Mouse (Mus musculus) testis, adult 2 months (tissue): ENCODE data around the gene Syt3.

Experiments used
- CTCF ChIP-seq: fragments of 200-500 bp; IDR thresholded peaks from 2 replicates; pipeline ENCODE4 v1.5.1; 2012; ENCODE audit warnings: low read depth, mild to moderate bottlenecking, inconsistent platforms, low read length, moderate library complexity; ENCODE audit not compliant: control insufficient read depth, insufficient read depth, insufficient replicate concordance
- POLR2A ChIP-seq: fragments of 200-500 bp; IDR thresholded peaks from 2 replicates; pipeline ENCODE4 v1.6.1; 2012; ENCODE audit warnings: low read depth, mild to moderate bottlenecking, inconsistent platforms, low read length, moderate library complexity; ENCODE audit not compliant: control insufficient read depth

GRCm38 (mm10) chr7:44352750-44353600 lies 30.9 kb upstream of the Syt3 start:
- TF ChIP-seq POLR2A, result no peak
- TF ChIP-seq CTCF, result no peak
